ENCODE assay signal across 10 mouse cellular contexts in the genomic region with DNA sequence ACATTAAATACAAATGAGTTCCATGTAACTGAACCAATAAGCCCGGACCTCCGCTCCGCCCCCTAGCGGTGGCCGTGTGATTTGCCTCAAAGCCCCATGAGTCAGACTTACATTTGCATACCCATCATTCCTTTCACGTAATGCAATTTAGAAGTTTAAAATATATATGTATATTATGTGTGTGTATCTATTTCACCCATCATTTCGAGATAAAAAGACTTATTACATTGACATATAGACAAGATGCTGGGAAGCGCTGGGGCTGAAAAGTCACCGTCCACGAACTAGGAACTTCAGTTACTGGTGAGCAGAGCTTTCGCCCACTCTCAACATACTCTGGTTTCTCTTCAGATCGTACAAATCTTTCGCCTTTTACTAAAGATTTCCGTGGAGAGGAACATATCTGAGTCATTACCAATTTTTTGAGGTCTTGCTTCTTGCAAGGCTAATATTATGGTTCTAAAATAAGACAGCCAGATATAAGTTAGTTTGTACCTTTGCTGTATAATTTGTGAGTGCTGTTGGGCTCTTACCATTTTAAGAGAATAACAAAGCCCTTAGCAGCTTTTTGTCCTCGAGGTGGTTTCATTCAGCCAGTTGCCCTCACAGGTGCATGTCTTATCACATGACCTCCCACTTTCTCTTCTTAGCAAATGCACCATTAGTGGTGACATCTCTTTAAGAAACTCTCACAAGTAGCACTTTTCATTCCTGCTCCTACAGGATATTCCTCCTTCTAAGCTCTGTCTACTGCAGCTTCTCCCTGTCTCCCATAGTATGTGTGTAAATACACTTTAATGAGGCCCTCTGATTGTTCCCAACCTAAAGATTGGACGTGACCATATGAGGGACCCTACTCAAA. TPM values are rescaled to one million over a fixed set of nuclear protein-coding genes. Genes with fewer than 3 reads are reported as not detected.
A peak's percentile ranks its signal among the peaks of the same experiment; 100 is the strongest.
DNase-seq lines count a peak whose midpoint lies in the region; ATAC-seq and TF ChIP-seq lines count a peak whose summit lies in the region.
"Had no signal": no experiment of that assay in that cellular context is flagged by ENCODE, and none has a peak within 500 bp of the region (broad histone marks: within the 10 kb centered on the region; RNA-seq: fewer than 3 reads in every experiment).

No protein-coding gene starts in this region.

- peak; percentile 41 for DNase-seq in gastrocnemius, postnatal 10 days
- no peak for DNase-seq in gastrocnemius, postnatal 36 days
- peak; percentile 90 for DNase-seq in 3T3-L1 (ENCODE audit: low read depth, low spot score)
- no peak for DNase-seq in Patski (ENCODE audit: low read depth, low spot score)
- DNase-seq in embryo, embryonic 11.5 days (ENCODE audit: low read depth, low spot score): peak; percentile 36
- DNase-seq in limb, embryonic 10.5 days (ENCODE audit: low spot score): peak; percentile 81
- DNase-seq in naive thymus-derived CD4-positive, alpha-beta T cell, adult 2 months (ENCODE audit: low read depth): peak; percentile 89
- peak; percentile 59 for DNase-seq in yolk sac, embryonic 10.5 days (ENCODE audit: low spot score)

- H3K9me3 ChIP-seq in limb, embryonic 10.5 days (replicated peaks): no peaks in the 10 kb centered on the region
- H3K9me3 ChIP-seq: embryonic facial prominence, embryonic 12.5 days had no signal

- peak; percentile 44 for ATAC-seq in Patski

- no peaks in the 10 kb centered on the region for H3K27me3 ChIP-seq in Patski
- H3K27me3 ChIP-seq in limb, embryonic 10.5 days (ENCODE audit: low read depth, poor library complexity, severe bottlenecking): no peaks in the 10 kb centered on the region
- H3K27me3 ChIP-seq: embryonic facial prominence, embryonic 12.5 days had no signal

- 6% methylated on average over 16 of the region's 16 CpGs for WGBS in limb, embryonic 10.5 days

- intact Hi-C loops in gastrocnemius, postnatal 36 days (cut with DNase I): no loop called here

- H3K4me3 ChIP-seq in limb, embryonic 10.5 days: no peak overlapping the region
- H3K4me3 ChIP-seq: embryonic facial prominence, embryonic 12.5 days had no signal

- peaks cover 19% of the 10 kb centered on the region for H3K4me1 ChIP-seq in limb, embryonic 10.5 days
- H3K4me1 ChIP-seq: embryonic facial prominence, embryonic 12.5 days had no signal

- peak; percentile 92 for TF ChIP-seq CTCF in Patski (IDR thresholded peaks at IDR 0.05)

- peak overlapping the region; percentile 72 for H3K27ac ChIP-seq in limb, embryonic 10.5 days
- H3K27ac ChIP-seq: embryonic facial prominence, embryonic 12.5 days; macrophage had no signal

- POLR2A ChIA-PET in Patski (lab: Charles Lee): no interaction called here

- H3K36me3 ChIP-seq in limb, embryonic 10.5 days: peaks cover 18% of the 10 kb centered on the region; the same call in 1 of the 2 replicates
- H3K36me3 ChIP-seq: embryonic facial prominence, embryonic 12.5 days had no signal

- CTCF ChIA-PET in Patski (lab: Charles Lee): interaction anchor here (0.7 to 1.7 kb wide), 5 partner anchors 9 to 420 kb away, joined by 3 to 5 read pairs (median 3); no protein-coding TSS in a partner anchor

- in situ Hi-C loops in Patski (cut with MboI; ENCODE audit: low pct_unique_long_range_greater_than_20kb): no loop called here

RNA-seq across cellular contexts. Expression of a gene that starts 25.6 kb away (rescaled TPM):
- 1 to 10 TPM; 1.7 to 4.5 TPM for total RNA-seq in gastrocnemius, postnatal 10 days (2021)
- total RNA-seq in gastrocnemius, postnatal 36 days (2021): under 1 TPM; 0.48 to 0.54 TPM
- 5.2 TPM for polyA plus RNA-seq in Patski (2021)
- polyA plus RNA-seq in limb, embryonic 10.5 days (2016; fragmentation: Nextera tagmentation; extraction: Ambion mirVana): 13.2 and 13.7 TPM in 2 replicates

Comparison
In these comparisons a context has a peak if more than half of its experiments do, and no peak if none do; other contexts are left out.
1. DNase-seq: peak in gastrocnemius, postnatal 10 days (single experiment), 3T3-L1 (single experiment), embryo, embryonic 11.5 days (single experiment), limb, embryonic 10.5 days (single experiment), naive thymus-derived CD4-positive, alpha-beta T cell, adult 2 months (single experiment) and yolk sac, embryonic 10.5 days (single experiment); none in gastrocnemius, postnatal 36 days (0 of 2) and Patski (single experiment).